8 mouse cellular contexts compared by ENCODE assay signal in the genomic region with DNA sequence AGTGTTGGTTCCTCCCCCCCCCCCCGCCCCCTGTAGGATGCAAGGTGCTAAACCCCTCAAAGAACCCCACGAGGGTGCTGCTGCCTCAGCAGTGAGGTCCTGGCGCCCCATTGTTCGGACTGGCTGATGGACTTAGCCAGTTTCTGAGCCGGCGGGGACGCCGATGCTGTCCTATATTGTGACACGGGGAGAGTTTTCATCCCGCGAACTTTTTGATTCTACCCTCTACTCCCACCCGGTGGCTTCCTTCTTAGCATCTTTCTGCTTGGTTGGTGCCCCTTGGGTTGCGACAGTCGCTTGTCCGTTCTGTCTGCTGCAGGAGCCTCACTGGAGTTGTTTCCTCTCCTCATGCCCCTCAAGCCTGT. TPM values are rescaled to one million over a fixed set of nuclear protein-coding genes. Genes with fewer than 3 reads are reported as not detected.
DNase-seq lines count a peak whose midpoint lies in the region; ATAC-seq and TF ChIP-seq lines count a peak whose summit lies in the region.

No protein-coding gene starts in this region.

- peak; percentile 35 for TF ChIP-seq CTCF in left cerebral cortex, adult 2 months (IDR thresholded peaks at IDR 0.05)

- intact Hi-C loops in left cerebral cortex, adult 2 months (cut with DNase I), result loop anchor here (2.0 to 5.0 kb wide), 4 partner anchors 49 to 110 kb away; no protein-coding TSS in a partner anchor

- peak overlapping the region; percentile 94 for H3K4me2 ChIP-seq in stomach, embryonic 14.5 days (replicated peaks; ENCODE audit: low read depth, low read length)

- H3K27ac ChIP-seq in hindbrain, embryonic 10.5 days, result peak overlapping the region; percentile 98
- peak overlapping the region; percentile 79 for H3K27ac ChIP-seq in left cerebral cortex, adult 2 months
- H3K27ac ChIP-seq in stomach, embryonic 14.5 days (ENCODE audit: low read length), result peak overlapping the region; percentile 16; the same call in 1 of the 2 replicates

- ATAC-seq in megakaryocyte, adult 5-6 weeks (ENCODE audit: poor library complexity, severe bottlenecking), result 0 out of 2 replicates have a peak, but pooled peaks have one; percentile 7
- ATAC-seq in stomach, embryonic 14.5 days (ENCODE audit: insufficient number of reproducible peaks, insufficient read depth, low FRiP score, low read depth), result peak; percentile 51; the same call in 1 of the 2 replicates

- peaks cover 7% of the 10 kb centered on the region; the same call in 1 of the 2 replicates for H3K27me3 ChIP-seq in hindbrain, embryonic 10.5 days (ENCODE audit: insufficient read depth, poor library complexity, severe bottlenecking)
- H3K27me3 ChIP-seq in stomach, embryonic 14.5 days (ENCODE audit: control insufficient read depth, insufficient read depth, low read length), result 0 out of 2 replicates have a peak, but pooled peaks cover 3% of the 10 kb centered on the region

- H3K4me1 ChIP-seq in hindbrain, embryonic 10.5 days (replicated peaks), result peaks cover 20% of the 10 kb centered on the region
- H3K4me1 ChIP-seq in stomach, embryonic 14.5 days (ENCODE audit: control insufficient read depth, insufficient read depth, low read length), result peaks cover 3% of the 10 kb centered on the region

- peak overlapping the region; percentile 89 for H3K4me3 ChIP-seq in hindbrain, embryonic 10.5 days
- peak overlapping the region; percentile 83 for H3K4me3 ChIP-seq in left cerebral cortex, adult 2 months
- H3K4me3 ChIP-seq in stomach, embryonic 14.5 days (ENCODE audit: low read depth, low read length), result peak overlapping the region; percentile 82

- no peaks in the 10 kb centered on the region for H3K9me3 ChIP-seq in hindbrain, embryonic 10.5 days
- H3K9me3 ChIP-seq in stomach, embryonic 14.5 days (ENCODE audit: control insufficient read depth, low read depth, low read length), result no peaks in the 10 kb centered on the region

- under 1% methylated on average over 15 of the region's 15 CpGs for WGBS in hindbrain, embryonic 10.5 days
- WGBS in stomach, embryonic 14.5 days, result 0% methylated on average over 15 of the region's 15 CpGs

- peak overlapping the region; percentile 53; the same call in 1 of the 2 replicates for H3K9ac ChIP-seq in stomach, embryonic 14.5 days (replicated peaks; ENCODE audit: low read depth, low read length)

- no peaks in the 10 kb centered on the region for H3K36me3 ChIP-seq in hindbrain, embryonic 10.5 days
- no peaks in the 10 kb centered on the region for H3K36me3 ChIP-seq in stomach, embryonic 14.5 days (ENCODE audit: control insufficient read depth, insufficient read depth, low read length)

- DNase-seq in retina, embryonic 14.5 days (ENCODE audit: low spot score), result peak; percentile 73
- DNase-seq in retina, postnatal 1 day, result no peak
- peak; percentile 80 for DNase-seq in embryo, embryonic 11 days
- no peak for DNase-seq in hindbrain, embryonic 10.5 days (ENCODE audit: low spot score)
- peak in 1 of 2 experiments; percentile 26 for DNase-seq in left cerebral cortex, adult 2 months (ENCODE audit: extremely low spot score in 1 of 2, low spot score in 2 of 2)
- no peak for DNase-seq in urinary bladder, postnatal 25 days (ENCODE audit: low spot score)

RNA-seq across cellular contexts. Expression of a gene that starts 0.6 kb away (rescaled TPM):
- polyA plus RNA-seq in hindbrain, embryonic 10.5 days (2016; fragmentation: Nextera tagmentation; extraction: Ambion mirVana), result 6.1 and 7.6 TPM in 2 replicates
- 10 to 100 TPM in 1 of 2 experiments, 1 to 10 TPM in 1; 9.3 to 11.0 TPM for total RNA-seq in left cerebral cortex, adult 2 months (2021)
- total RNA-seq in megakaryocyte, adult 5-6 weeks (2015), result 0.02 and 0.16 TPM in 2 replicates
- not detected in 2 replicates for total RNA-seq in megakaryocyte, adult 5-6 weeks (2017)
- polyA plus RNA-seq in stomach, embryonic 14.5 days (2014; fragmentation: Nextera tagmentation; extraction: Ambion mirVana), result 0.49 and 0.69 TPM in 2 replicates

RNA-seq across cellular contexts. Expression of a gene that starts 55.1 kb away (rescaled TPM):
- 1.1 and 1.3 TPM in 2 replicates for polyA plus RNA-seq in hindbrain, embryonic 10.5 days (2016; fragmentation: Nextera tagmentation; extraction: Ambion mirVana)
- total RNA-seq in left cerebral cortex, adult 2 months (2021), result 1 to 10 TPM; 1.4 to 1.6 TPM
- total RNA-seq in megakaryocyte, adult 5-6 weeks (2015), result not detected in 2 replicates
- not detected in 2 replicates for total RNA-seq in megakaryocyte, adult 5-6 weeks (2017)
- polyA plus RNA-seq in stomach, embryonic 14.5 days (2014; fragmentation: Nextera tagmentation; extraction: Ambion mirVana), result 0.22 and 1.2 TPM in 2 replicates

Comparison
In these comparisons a context has a peak if more than half of its experiments do, and no peak if none do; other contexts are left out.
1. DNase-seq: peak in retina, embryonic 14.5 days (single experiment) and embryo, embryonic 11 days (single experiment); none in retina, postnatal 1 day (single experiment), hindbrain, embryonic 10.5 days (single experiment) and urinary bladder, postnatal 25 days (single experiment).
2. H3K27ac ChIP-seq: peak in every context shown above with its lines; median percentile 98 in hindbrain, embryonic 10.5 days; 79 in left cerebral cortex, adult 2 months; 16 in stomach, embryonic 14.5 days.
3. RNA of a gene that starts 0.6 kb away (total RNA-seq): 9.3 to 11.0 TPM in left cerebral cortex, adult 2 months; 0.02 to 0.16 TPM in megakaryocyte, adult 5-6 weeks; every median in the first group is over 4 times any median in the second.
4. Peak in every context shown above with its lines, with median percentiles within 50 percentile points of each other: H3K4me3 ChIP-seq.